Comparison of ENCODE assay signal across 16 mouse cellular contexts in genomic region chr6:13800071-13800470, GRCm38 (mm10).
"Had no signal": no experiment of that assay in that cellular context is flagged by ENCODE, and none has a peak within 500 bp of the region (broad histone marks: within the 10 kb centered on the region; RNA-seq: fewer than 3 reads in every experiment).

No protein-coding gene starts in this region.

- H3K4me1 ChIP-seq: limb, embryonic 12.5 days; liver, embryonic 13.5 days; midbrain, embryonic 10.5 days; neural tube, embryonic 15.5 days had no signal

- H3K9ac ChIP-seq: limb, embryonic 12.5 days; liver, embryonic 13.5 days; liver, postnatal 0 days; neural tube, embryonic 15.5 days had no signal

- ATAC-seq: liver, postnatal 0 days; lung, postnatal 0 days had no signal

- H3K4me3 ChIP-seq: layer of hippocampus, adult 2 months; limb, embryonic 12.5 days; liver, embryonic 13.5 days; midbrain, embryonic 10.5 days; myocyte; neural tube, embryonic 15.5 days had no signal

- H3K9me3 ChIP-seq: limb, embryonic 12.5 days; liver, embryonic 13.5 days; midbrain, embryonic 10.5 days; neural tube, embryonic 15.5 days had no signal

- H3K27me3 ChIP-seq: limb, embryonic 12.5 days; liver, embryonic 13.5 days; neural tube, embryonic 15.5 days had no signal

- H3K27ac ChIP-seq: layer of hippocampus, adult 2 months; limb, embryonic 12.5 days; liver, embryonic 13.5 days; midbrain, embryonic 10.5 days; neural tube, embryonic 15.5 days had no signal

- DNase-seq: kidney, adult 9 months; kidney, postnatal 10 days; kidney, postnatal 4 days; liver; liver, embryonic 13.5 days; liver, postnatal 0 days; lung, postnatal 36 days; midbrain, embryonic 14.5 days; right cerebral cortex, adult 18-20 months; right cerebral cortex, postnatal 25 days had no signal

- H3K4me2 ChIP-seq: limb, embryonic 12.5 days; liver, embryonic 13.5 days; neural tube, embryonic 15.5 days had no signal

- H3K36me3 ChIP-seq: limb, embryonic 12.5 days; liver, embryonic 13.5 days; midbrain, embryonic 10.5 days; neural tube, embryonic 15.5 days had no signal
